Mouse (Mus musculus): ENCODE measurements around the gene Ces3b. TPM values are rescaled to one million over a fixed set of nuclear protein-coding genes. Genes with fewer than 3 reads are reported as not detected.

Ces3b gene
- total RNA-seq, 2 experiments from 2014 or later: not detected

DNA sequence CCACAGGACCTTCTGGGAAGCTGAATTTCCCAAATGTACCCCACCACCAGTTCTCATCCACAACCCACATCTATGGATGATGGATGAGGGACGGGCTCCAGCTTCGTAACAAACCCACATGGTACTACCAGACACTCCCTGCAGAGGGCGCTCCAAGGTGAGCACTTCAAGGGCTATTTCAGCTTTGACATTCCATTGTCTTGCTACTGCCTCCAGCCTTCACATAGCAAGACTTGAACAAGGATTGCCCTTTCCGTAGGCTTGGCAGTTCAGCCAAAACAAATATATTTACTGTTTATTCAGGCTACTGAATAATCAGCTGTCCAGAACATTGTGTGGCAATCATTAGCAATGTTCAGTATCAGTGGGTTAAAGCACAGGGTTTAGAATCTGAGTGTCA is 54.9 kb downstream of the Ces3b start:
- no peak; the same call in 1 of the 2 replicates for ATAC-seq (replicated peaks; ENCODE audit: low FRiP score, poor library complexity, severe bottlenecking)

- no peak for ATAC-seq (replicated peaks; ENCODE audit: low FRiP score, poor library complexity, severe bottlenecking)
These were observed 58.8 kb downstream of the Ces3b start for GRCm38 (mm10) chr8:105142395-105142794.

Other genes starting within 250 kb of the Ces3b start
- not detected in 2 replicates for gene Ces2c, start 236.7 kb upstream of the Ces3b start, total RNA-seq (2015; ENCODE audit: low replicate concordance)
- gene Ces2c, start 236.7 kb upstream of the Ces3b start, total RNA-seq (2017; ENCODE audit: low replicate concordance): not detected in 2 replicates
- gene Ces2e, start 157.5 kb upstream of the Ces3b start, total RNA-seq (2015; ENCODE audit: low replicate concordance): not detected in 2 replicates
- not detected in 2 replicates for gene Ces2e, start 157.5 kb upstream of the Ces3b start, total RNA-seq (2017; ENCODE audit: low replicate concordance)
- not detected in 2 replicates for gene Ces2f, start 136.4 kb upstream of the Ces3b start, total RNA-seq (2015; ENCODE audit: low replicate concordance)
- gene Ces2f, start 136.4 kb upstream of the Ces3b start, total RNA-seq (2017; ENCODE audit: low replicate concordance): not detected in 2 replicates
- 395 and 429 TPM in 2 replicates for gene Ces2g, start 122.0 kb upstream of the Ces3b start, total RNA-seq (2015; ENCODE audit: low replicate concordance)
- 185 and 223 TPM in 2 replicates for gene Ces2g, start 122.0 kb upstream of the Ces3b start, total RNA-seq (2017; ENCODE audit: low replicate concordance)
- gene Ces2h, start 82.9 kb upstream of the Ces3b start, total RNA-seq (2015; ENCODE audit: low replicate concordance): not detected in 2 replicates
- not detected in 2 replicates for gene Ces2h, start 82.9 kb upstream of the Ces3b start, total RNA-seq (2017; ENCODE audit: low replicate concordance)
- not detected in 2 replicates for gene Ces3a, start 35.2 kb upstream of the Ces3b start, total RNA-seq (2015; ENCODE audit: low replicate concordance)
- gene Ces3a, start 35.2 kb upstream of the Ces3b start, total RNA-seq (2017; ENCODE audit: low replicate concordance): not detected in 2 replicates
- not detected in 2 replicates for gene Ces4a, start 48.0 kb downstream of the Ces3b start, total RNA-seq (2015; ENCODE audit: low replicate concordance)
- gene Ces4a, start 48.0 kb downstream of the Ces3b start, total RNA-seq (2017; ENCODE audit: low replicate concordance): not detected in 2 replicates
- gene Cbfb, start 86.9 kb downstream of the Ces3b start, total RNA-seq (2015; ENCODE audit: low replicate concordance): 25.9 and 34.4 TPM in 2 replicates
- gene Cbfb, start 86.9 kb downstream of the Ces3b start, total RNA-seq (2017; ENCODE audit: low replicate concordance): 18.0 and 29.3 TPM in 2 replicates
- 19.8 and 24.3 TPM in 2 replicates for gene D230025D16Rik, start 141.4 kb downstream of the Ces3b start, total RNA-seq (2015; ENCODE audit: low replicate concordance)
- gene D230025D16Rik, start 141.4 kb downstream of the Ces3b start, total RNA-seq (2017; ENCODE audit: low replicate concordance): 12.9 and 19.5 TPM in 2 replicates
- gene B3gnt9, start 171.4 kb downstream of the Ces3b start, total RNA-seq (2015; ENCODE audit: low replicate concordance): 1.7 and 2.9 TPM in 2 replicates
- gene B3gnt9, start 171.4 kb downstream of the Ces3b start, total RNA-seq (2017; ENCODE audit: low replicate concordance): 0.77 TPM in 1 of 2 replicates, not detected in the other
- gene Tradd, start 180.9 kb downstream of the Ces3b start, total RNA-seq (2015; ENCODE audit: low replicate concordance): 5.8 and 6.7 TPM in 2 replicates
- 2.7 TPM in 1 of 2 replicates, not detected in the other for gene Tradd, start 180.9 kb downstream of the Ces3b start, total RNA-seq (2017; ENCODE audit: low replicate concordance)
- 2.5 TPM in 1 of 2 replicates, not detected in the other for gene Fbxl8, start 180.9 kb downstream of the Ces3b start, total RNA-seq (2015; ENCODE audit: low replicate concordance)
- gene Fbxl8, start 180.9 kb downstream of the Ces3b start, total RNA-seq (2017; ENCODE audit: low replicate concordance): 0.08 TPM in 1 of 2 replicates, not detected in the other
- not detected in 2 replicates for gene Hsf4, start 186.0 kb downstream of the Ces3b start, total RNA-seq (2015; ENCODE audit: low replicate concordance)
- not detected in 2 replicates for gene Hsf4, start 186.0 kb downstream of the Ces3b start, total RNA-seq (2017; ENCODE audit: low replicate concordance)
- gene Nol3, start 192.4 kb downstream of the Ces3b start, total RNA-seq (2015; ENCODE audit: low replicate concordance): not detected in 2 replicates
- not detected in 2 replicates for gene Nol3, start 192.4 kb downstream of the Ces3b start, total RNA-seq (2017; ENCODE audit: low replicate concordance)
- gene 4931428F04Rik, start 206.1 kb downstream of the Ces3b start, total RNA-seq (2015; ENCODE audit: low replicate concordance): 1.7 TPM in 1 of 2 replicates, not detected in the other
- gene 4931428F04Rik, start 206.1 kb downstream of the Ces3b start, total RNA-seq (2017; ENCODE audit: low replicate concordance): 1.7 TPM in 1 of 2 replicates, not detected in the other
- gene Exoc3l, start 212.3 kb downstream of the Ces3b start, total RNA-seq (2015; ENCODE audit: low replicate concordance): 3.2 TPM in 1 of 2 replicates, not detected in the other
- gene Exoc3l, start 212.3 kb downstream of the Ces3b start, total RNA-seq (2017; ENCODE audit: low replicate concordance): 8.5 and 18.6 TPM in 2 replicates
- gene E2f4, start 213.9 kb downstream of the Ces3b start, total RNA-seq (2015; ENCODE audit: low replicate concordance): 632 and 674 TPM in 2 replicates
- gene E2f4, start 213.9 kb downstream of the Ces3b start, total RNA-seq (2017; ENCODE audit: low replicate concordance): 268 and 326 TPM in 2 replicates
- gene Elmo3, start 221.8 kb downstream of the Ces3b start, total RNA-seq (2015; ENCODE audit: low replicate concordance): 10.1 and 18.7 TPM in 2 replicates
- gene Elmo3, start 221.8 kb downstream of the Ces3b start, total RNA-seq (2017; ENCODE audit: low replicate concordance): 14.0 and 21.9 TPM in 2 replicates
- 23.4 and 26.8 TPM in 2 replicates for gene Lrrc29, start 242.5 kb downstream of the Ces3b start, total RNA-seq (2015; ENCODE audit: low replicate concordance)
- gene Lrrc29, start 242.5 kb downstream of the Ces3b start, total RNA-seq (2017; ENCODE audit: low replicate concordance): 24.8 and 31.7 TPM in 2 replicates
- gene Tmem208, start 242.6 kb downstream of the Ces3b start, total RNA-seq (2015; ENCODE audit: low replicate concordance): 67.9 and 68.8 TPM in 2 replicates
- gene Tmem208, start 242.6 kb downstream of the Ces3b start, total RNA-seq (2017; ENCODE audit: low replicate concordance): 18.1 and 30.2 TPM in 2 replicates

Data from erythroid progenitor cell, adult 5-6 weeks (primary cell).